Mouse (Mus musculus) adrenal gland, adult 8-10 months (tissue): ENCODE measurements at regions not wholly inside any gene's neighbourhood (a gene's known extent, or its start where the extent isn't known, plus 50 kb on each side); places are given as distances from the start of the nearest gene placed in this dataset.

ENCODE experiments used
- DNase-seq: peaks from one replicate; pipeline ENCODE4 v3.0.0; 2022

DNA sequence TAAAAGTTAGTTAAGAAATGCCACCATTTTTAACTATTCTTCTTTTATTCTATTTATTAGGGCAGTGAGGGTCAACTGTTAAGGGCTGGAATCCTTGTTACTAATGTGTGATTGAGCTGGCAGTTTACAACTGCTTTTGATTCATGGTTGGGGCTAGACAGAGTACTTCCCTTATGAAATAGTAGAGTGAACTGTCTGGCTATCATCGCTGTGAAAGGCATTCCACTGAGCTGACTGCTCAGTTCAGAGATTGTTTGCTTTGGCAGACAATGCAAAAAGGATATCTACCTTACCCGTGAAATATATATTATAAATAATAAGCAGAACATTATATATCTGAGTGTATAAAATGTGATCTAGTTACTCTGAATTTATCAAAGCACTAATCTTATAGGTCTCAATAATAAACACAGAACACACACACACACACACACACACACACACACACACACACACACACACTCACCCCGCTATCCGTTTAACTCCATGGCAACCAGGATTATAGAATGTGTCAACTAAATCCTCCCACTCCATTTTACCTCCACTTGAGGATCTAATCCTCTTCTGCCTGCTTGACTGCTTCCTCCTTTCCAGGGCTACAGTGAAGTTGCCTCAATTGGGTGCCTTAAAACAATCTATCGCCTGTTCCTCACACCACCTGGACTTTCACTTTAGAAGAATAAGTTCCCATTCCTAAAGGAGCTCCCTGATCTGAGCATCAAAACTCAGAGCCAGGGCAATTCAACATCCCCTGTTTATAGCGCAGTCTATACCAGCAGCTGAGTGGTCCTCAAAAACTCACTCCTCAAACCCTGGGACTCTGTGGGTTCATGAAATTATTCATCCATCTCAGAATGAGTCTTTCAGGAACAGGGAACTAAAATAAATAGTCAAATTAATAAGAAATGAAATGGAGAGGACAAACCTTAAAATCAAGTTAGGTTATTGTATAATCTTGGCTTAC, 126.6 kb downstream of the Gm9733 start:
- no peak for DNase-seq

DNA sequence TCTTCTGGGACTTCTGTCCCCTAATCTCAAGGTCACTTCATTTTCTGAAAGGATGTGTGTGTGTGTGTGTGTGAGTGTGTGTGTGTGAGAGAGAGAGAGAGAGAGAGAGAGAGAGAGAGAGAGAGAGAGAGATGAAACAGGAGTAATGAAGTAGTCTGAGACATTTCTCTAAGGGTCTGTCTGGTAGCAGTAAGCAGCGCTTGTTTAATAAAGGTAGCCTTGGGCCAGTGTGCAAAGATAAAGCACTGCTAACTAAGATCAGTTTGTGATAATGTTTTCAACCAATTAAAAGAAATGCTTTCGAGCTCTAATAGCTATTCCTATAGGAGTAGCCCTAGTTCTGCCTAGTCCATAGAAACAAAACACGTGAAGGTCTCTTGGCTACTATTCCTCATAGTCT, 119.7 kb downstream of the Gm9733 start:
- no peak for DNase-seq

DNA sequence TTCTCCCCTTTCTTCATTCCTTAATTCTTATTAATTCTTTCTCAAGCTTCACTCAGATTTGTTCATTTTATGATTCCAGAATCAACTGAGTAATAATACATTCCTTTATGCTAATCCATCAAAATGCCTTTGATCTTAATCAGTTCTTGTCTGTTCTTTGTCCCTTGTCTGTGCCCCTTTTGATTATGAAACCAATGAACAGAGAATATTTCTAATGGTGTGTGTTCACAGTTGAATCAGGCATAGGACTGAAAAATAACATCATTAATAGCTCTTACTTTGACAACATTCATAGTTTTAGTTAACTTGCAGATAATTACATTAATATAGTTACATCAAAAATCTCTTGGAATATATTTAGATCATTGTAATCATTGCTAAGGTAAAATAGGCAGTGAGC, 114.5 kb downstream of the Gm9733 start:
- no peak for DNase-seq

DNA sequence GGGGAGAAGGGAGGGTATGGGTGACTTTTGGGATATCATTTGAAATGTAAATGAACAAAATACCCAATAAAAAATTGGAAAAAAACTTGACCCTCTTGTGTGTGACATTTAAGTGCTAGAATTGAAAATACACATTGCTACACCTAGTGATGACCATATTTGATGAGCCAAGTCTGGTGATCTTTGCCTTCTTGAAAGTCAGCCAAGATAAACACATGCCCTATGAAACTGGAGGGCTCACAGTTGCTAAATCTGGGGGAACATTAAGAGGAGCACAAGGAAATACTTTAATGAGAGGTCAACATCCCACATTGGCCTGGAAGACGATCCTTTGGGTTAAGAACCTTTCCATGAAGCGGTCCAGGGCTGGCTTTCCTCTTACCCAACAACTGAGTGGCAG, 112.8 kb downstream of the Gm9733 start:
- DNase-seq = no peak

DNA sequence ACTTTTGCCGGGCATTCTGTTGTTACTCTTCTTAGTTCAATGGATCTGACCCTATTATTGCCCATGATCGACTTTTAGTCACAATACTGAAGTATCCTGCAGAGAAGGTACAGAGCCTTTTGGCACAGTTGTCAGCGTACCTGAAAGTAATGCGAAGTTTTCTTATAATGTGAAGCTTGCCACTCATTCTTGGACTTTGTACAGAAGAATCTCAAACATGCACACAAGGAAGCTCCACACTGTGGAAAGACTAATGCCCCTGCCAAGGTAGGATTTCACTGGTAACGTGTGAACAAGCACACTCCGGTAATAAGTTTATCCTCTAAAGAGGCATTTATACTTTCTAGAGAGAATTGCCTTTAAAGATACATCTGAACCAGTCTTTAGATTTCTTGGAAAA, 108.8 kb downstream of the Gm9733 start:
- DNase-seq = no peak

DNA sequence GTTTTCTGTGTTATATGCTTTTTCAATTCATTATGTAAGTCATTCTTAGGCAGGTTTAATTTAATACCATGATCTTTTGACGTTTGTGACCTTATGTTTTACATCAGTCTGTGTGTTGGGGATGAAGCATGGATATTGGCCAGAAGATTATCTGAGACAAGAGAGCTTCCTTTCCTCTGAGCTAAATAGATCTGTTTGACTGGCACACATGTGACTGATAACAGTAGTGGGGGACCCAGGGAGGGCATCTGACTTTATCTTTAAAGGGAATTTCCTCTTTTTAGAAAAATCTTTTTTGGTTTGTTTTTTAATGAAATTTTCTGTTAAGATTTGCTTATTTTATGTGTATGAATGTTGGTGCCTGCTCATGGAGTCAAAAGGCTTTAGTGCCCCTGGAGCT, 107.7 kb downstream of the Gm9733 start:
- no peak for DNase-seq

DNA sequence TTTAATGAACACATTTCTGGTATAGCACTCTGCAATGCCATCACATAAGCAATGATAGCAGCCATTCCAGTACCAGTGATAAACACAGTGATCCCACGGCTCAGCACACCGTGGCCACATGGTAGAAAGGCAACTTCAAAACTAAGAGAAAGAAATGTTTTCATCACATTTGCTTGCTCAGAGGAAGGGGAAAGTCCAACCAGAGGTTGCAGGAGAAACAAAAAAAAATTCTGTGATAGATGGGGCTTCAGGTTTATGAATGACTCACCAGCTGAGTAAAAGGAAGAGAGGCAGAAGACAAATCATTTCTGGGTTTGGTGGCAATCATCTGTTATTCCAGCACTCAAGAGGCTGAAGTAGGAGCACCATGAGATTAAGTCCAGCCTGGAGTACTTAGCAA, 103.5 kb downstream of the Gm9733 start:
- no peak for DNase-seq

DNA sequence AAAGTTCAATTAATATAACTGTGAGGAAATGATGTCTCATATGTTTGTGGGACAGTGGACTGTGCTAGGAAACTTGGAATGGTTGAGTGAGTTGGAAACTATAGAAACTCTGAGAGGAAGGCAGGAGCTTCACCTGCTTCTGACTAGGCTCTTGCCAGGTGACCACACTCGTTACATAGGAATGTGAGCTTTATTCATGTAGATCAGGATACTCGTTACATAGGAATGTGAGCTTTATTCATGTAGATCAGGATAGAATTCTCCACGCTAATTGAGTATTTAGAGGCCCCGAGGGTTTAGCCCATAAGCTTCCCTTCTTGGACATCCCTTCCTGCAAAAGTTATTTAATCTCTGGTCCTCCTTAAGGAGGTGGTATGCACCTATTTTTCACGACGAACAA, 101.9 kb downstream of the Gm9733 start:
- DNase-seq = no peak

DNA sequence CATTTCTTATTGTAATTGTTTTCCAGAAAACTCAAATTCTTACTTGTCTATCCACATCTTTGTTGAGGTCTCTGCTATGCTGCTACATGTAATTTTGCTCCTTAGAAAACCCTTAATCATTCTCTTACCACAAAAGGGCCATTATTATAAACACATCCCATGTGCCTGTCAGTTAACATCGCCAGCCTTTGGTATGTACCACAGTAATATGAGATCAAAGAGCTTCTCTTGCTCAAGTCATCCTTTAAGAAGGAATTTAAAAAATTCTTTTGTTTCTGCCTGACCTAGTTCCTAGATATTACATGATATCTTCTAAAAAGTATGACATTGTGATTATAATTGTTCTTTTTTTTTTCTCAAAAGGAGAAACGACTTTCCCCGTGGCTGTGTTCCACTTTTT, 100.7 kb downstream of the Gm9733 start:
- DNase-seq = no peak

DNA sequence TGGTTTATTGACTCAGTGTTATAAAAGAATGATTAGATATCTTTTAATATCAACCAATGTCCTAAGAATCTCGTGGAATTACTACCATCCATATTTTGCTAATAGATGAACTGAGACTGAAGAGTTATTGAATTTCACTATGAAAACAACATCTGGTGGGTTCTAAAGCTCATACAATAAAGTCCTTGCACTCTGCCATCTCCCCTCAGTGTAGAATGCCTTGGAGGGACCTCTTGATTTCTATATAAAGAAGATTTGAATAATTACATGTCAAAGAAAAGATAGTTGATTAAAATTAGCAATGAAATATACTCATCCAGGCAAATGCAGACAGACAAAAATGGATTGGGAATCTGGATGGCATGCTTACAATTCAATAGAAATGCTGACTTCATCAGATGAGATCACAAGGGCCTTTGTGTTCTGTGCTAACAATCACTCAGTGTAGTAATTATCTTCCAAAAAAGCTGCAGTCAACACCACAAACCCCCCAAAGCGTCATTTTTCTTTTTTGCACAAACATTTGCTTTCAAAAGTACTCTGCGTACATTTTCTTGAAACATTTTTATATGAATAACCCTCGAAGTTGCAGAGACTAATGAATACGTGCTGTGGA, 94.2 kb downstream of the Gm9733 start:
- DNase-seq = no peak

DNA sequence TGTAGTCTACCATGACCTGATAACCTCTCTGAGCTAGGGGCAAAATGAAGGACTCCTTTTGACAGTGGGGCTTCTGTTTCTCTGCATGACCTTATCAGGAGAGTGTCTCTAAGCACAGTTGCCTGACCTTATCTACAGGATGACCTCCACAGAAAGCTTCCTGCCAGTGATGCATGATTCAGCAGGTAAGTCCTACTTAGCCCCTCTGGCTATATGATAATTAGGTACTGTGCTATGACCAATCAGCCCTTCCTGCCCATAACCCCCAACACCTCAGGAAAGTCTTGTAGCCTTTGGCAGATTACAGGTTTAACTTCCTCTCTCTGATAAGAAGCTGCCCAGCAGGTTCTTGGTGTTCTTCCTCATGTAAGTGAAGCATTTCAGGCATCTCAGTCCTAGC, 89.7 kb downstream of the Gm9733 start:
- no peak for DNase-seq

DNA sequence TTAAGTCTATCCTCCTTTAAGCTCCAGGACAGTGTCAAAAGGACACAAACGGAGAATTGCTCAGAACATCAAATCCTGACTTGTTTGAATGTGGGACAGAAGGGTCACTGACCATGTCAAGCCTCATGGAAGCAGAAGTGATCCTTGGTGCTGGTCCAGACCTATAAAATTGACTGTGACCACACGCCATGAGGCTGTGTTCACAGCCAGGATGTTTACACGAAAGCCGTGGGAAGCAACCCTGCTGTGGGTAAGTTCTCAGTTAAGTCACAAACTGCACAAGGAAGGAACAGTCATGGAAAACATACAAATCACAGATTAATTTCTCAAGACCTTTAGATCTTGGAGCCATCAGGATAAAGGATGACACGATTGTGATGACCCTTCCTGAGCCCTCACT, 88.5 kb downstream of the Gm9733 start:
- no peak for DNase-seq

DNA sequence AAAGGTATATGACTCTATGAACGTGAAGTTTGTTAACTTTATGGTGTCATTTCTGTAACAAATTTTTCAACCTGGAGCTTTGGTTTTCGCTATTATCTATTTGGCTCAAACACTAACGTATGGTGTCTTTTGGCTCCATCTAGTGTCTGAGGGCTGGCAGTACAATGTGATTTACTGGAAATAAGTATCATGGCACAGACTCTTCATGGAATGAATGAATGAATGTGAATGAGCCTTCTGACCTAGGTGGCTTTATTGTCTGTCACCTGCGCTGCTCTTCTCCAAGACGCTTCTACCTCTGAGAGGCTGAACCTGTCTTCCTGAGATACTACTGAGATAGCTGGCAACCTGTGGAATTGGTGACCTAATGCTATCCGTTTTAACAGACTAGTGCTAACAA, 87.1 kb downstream of the Gm9733 start:
- no peak for DNase-seq
